Comparison of ENCODE assay signal across 25 mouse cellular contexts in genomic region chr11:11512056-11512455, GRCm38 (mm10). TPM values are rescaled to one million over a fixed set of nuclear protein-coding genes. Genes with fewer than 3 reads are reported as not detected.
DNase-seq lines count a peak whose midpoint lies in the region; ATAC-seq lines count a peak whose summit lies in the region.
"Had no signal": no experiment of that assay in that cellular context is flagged by ENCODE, and none has a peak within 500 bp of the region (broad histone marks: within the 10 kb centered on the region; RNA-seq: fewer than 3 reads in every experiment).

No protein-coding gene starts in this region.

- H3K36me3 ChIP-seq in hindbrain, embryonic 10.5 days, result no peaks in the 10 kb centered on the region
- H3K36me3 ChIP-seq: embryonic facial prominence, embryonic 12.5 days; heart, embryonic 15.5 days; liver, embryonic 13.5 days; midbrain, embryonic 13.5 days had no signal

- no peak overlapping the region for H3K27ac ChIP-seq in hindbrain, embryonic 10.5 days
- H3K27ac ChIP-seq: embryonic facial prominence, embryonic 12.5 days; gastrocnemius, adult 2 months; heart, embryonic 15.5 days; hindbrain, embryonic 14.5 days; liver, embryonic 13.5 days; midbrain, embryonic 13.5 days had no signal

- H3K27me3 ChIP-seq in hindbrain, embryonic 10.5 days (ENCODE audit: insufficient read depth, poor library complexity, severe bottlenecking), result no peaks in the 10 kb centered on the region
- H3K27me3 ChIP-seq: embryonic facial prominence, embryonic 12.5 days; heart, embryonic 15.5 days; liver, embryonic 13.5 days; megakaryocyte, embryonic 14.5 days; midbrain, embryonic 13.5 days had no signal

- peak; percentile 28; the same call in 1 of the 2 replicates for ATAC-seq in granulocyte monocyte progenitor cell, adult 5-6 weeks (replicated peaks; ENCODE audit: poor library complexity, severe bottlenecking)
- ATAC-seq: intestine, postnatal 0 days; midbrain, embryonic 13.5 days had no signal

- no peaks in the 10 kb centered on the region for H3K9me3 ChIP-seq in hindbrain, embryonic 10.5 days
- H3K9me3 ChIP-seq: embryonic facial prominence, embryonic 12.5 days; heart, embryonic 15.5 days; liver, embryonic 13.5 days; midbrain, embryonic 13.5 days had no signal

- peak; percentile 62 for DNase-seq in 416B (ENCODE audit: low read depth)
- peak; percentile 12 for DNase-seq in ES-CJ7 (ENCODE audit: low read depth, low spot score)
- DNase-seq in natural killer cell, adult 2 months (ENCODE audit: low spot score in 2 of 2), result peak; percentile 36 to 51
- DNase-seq in hindbrain, embryonic 10.5 days (ENCODE audit: low spot score), result no peak
- no peak for DNase-seq in cerebellum, postnatal 25 days
- DNase-seq in cerebellum, postnatal 10 days, result no peak
- no peak for DNase-seq in right cerebral cortex, postnatal 4 days
- DNase-seq: adrenal gland, adult 8-10 months; cerebellum, adult 11-12 months; cerebellum, postnatal 14 days; gastrocnemius, adult 2 months; heart, postnatal 36 days; kidney, postnatal 36 days; liver, embryonic 13.5 days; lung, adult 2 months; lung, postnatal 14 days; right cerebral cortex, adult 18-20 months; spleen, adult 18-20 months had no signal

- H3K4me3 ChIP-seq in hindbrain, embryonic 10.5 days, result no peak overlapping the region
- H3K4me3 ChIP-seq: embryonic facial prominence, embryonic 12.5 days; gastrocnemius, adult 2 months; heart, embryonic 15.5 days; liver, embryonic 13.5 days; megakaryocyte, embryonic 14.5 days; midbrain, embryonic 13.5 days had no signal

- WGBS in hindbrain, embryonic 10.5 days, result 50% methylated on average over 2 of the region's 2 CpGs

- H3K4me1 ChIP-seq in hindbrain, embryonic 10.5 days (replicated peaks), result no peaks in the 10 kb centered on the region
- H3K4me1 ChIP-seq: embryonic facial prominence, embryonic 12.5 days; heart, embryonic 15.5 days; liver, embryonic 13.5 days; midbrain, embryonic 13.5 days had no signal

RNA-seq across cellular contexts. Expression of gene Zpbp, which starts 49.8 kb away (rescaled TPM):
- 1.6 and 2.4 TPM in 2 replicates for total RNA-seq in granulocyte monocyte progenitor cell, adult 5-6 weeks (2014; fragmentation: Nextera tagmentation)
- 0.82 and 1.7 TPM in 2 replicates for total RNA-seq in granulocyte monocyte progenitor cell, adult 5-6 weeks (2017)
- 0.61 and 0.67 TPM in 2 replicates for polyA plus RNA-seq in hindbrain, embryonic 10.5 days (2016; fragmentation: Nextera tagmentation; extraction: Ambion mirVana)

RNA-seq across cellular contexts. Expression of gene Spata48, which starts 50.2 kb away (rescaled TPM):
- 1.1 TPM in 1 of 2 replicates, not detected in the other for total RNA-seq in granulocyte monocyte progenitor cell, adult 5-6 weeks (2014; fragmentation: Nextera tagmentation)
- 0.52 TPM in 1 of 2 replicates, not detected in the other for total RNA-seq in granulocyte monocyte progenitor cell, adult 5-6 weeks (2017)
- 1.2 and 1.8 TPM in 2 replicates for polyA plus RNA-seq in hindbrain, embryonic 10.5 days (2016; fragmentation: Nextera tagmentation; extraction: Ambion mirVana)

Comparison
In these comparisons a context has a peak if more than half of its experiments do, and no peak if none do; other contexts are left out.
1. DNase-seq: peak in 416B (single experiment), ES-CJ7 (single experiment) and natural killer cell, adult 2 months (2 of 2); none in hindbrain, embryonic 10.5 days (single experiment), cerebellum, postnatal 25 days (0 of 2), cerebellum, postnatal 10 days (0 of 2) and right cerebral cortex, postnatal 4 days (single experiment).